Mouse (Mus musculus) bone marrow macrophage, adult 2 months (primary cell): ENCODE results near the gene Gm10577. TPM values are rescaled to one million over a fixed set of nuclear protein-coding genes. Genes with fewer than 3 reads are reported as not detected.

Experiments
- H3K27ac ChIP-seq: 2 replicates; pipeline ENCODE4 v1.5.1; 2012; ENCODE audit warnings: low read depth, low read length; ENCODE audit not compliant: insufficient read depth
- H3K4me1 ChIP-seq: 2 replicates; pipeline ENCODE4 v1.6.1; 2012; ENCODE audit warnings: low read length; ENCODE audit not compliant: control insufficient read depth, insufficient read depth
- H3K4me3 ChIP-seq: 2 replicates; pipeline ENCODE4 v1.5.1; 2012; ENCODE audit warnings: mild to moderate bottlenecking, low read length, moderate library complexity; ENCODE audit not compliant: insufficient read depth
- CTCF ChIP-seq: IDR thresholded peaks from 2 replicates; pipeline ENCODE4 v1.5.1; 2012; ENCODE audit warnings: low read depth, mild to moderate bottlenecking, low read length, moderate library complexity
- POLR2A ChIP-seq: IDR thresholded peaks from 2 replicates; pipeline ENCODE4 v1.6.1; 2012; ENCODE audit warnings: mild to moderate bottlenecking, low read depth, low read length, borderline replicate concordance
- polyA plus RNA-seq: library from polyadenylated mRNA; stranded (reverse); fragments of >200 nt; gene quantifications from 2 replicates; pipeline ENCODE4 v1.2.4, GENCODE M21; 2012; ENCODE audit not compliant: missing spikeins, insufficient read depth, insufficient read length

Gm10577 gene
- polyA plus RNA-seq, 1 experiment, result not detected

DNA sequence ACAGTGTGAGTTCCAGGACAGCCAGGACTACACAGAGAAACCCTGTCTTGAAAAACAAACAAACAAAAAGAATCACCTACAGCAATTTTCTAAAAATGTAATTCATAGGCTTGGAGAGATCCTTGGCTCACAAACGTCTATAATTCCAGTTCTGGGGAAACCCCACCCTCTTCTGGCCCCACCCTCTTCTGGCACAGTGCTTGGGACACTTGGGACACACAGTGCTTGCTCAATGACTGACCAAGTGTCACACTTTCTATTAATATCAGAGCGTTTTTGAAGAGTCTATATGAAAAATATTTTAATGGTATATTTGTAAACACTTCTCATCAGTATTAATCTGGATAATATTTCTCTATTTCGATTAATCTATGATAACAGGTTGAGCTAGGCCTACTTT, 12.6 kb upstream of the Gm10577 start:
- no peak overlapping the region for H3K4me3 ChIP-seq
- H3K27ac ChIP-seq, result no peak overlapping the region
- TF ChIP-seq CTCF, result no peak
- no peak for TF ChIP-seq POLR2A
- no peaks in the 10 kb centered on the region for H3K4me1 ChIP-seq

DNA sequence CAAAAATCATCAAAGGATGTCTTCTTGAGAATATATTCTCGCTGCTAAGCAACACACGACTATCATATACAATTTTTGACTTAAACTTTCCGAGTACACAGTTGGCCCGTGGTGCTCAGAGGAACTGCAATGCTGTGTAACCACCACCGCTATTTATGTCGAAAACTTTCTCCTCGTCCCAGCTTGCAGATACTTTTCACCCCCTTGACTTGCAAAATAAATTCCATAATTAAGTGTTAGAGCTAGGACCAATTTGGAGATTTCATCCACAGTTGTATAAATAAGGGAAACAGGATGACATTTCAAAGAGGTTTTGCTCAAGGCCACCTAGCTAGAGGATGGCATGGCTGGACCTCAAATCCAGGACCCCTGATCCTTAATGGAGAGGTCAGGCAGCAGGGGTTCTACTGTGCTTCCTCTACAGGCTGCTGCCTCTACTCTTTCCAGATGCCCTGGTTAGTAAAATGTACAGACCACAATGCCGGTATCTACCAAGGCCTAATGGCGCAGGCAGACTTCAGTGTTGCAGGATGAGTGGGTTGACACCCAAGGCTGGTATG, 7.4 kb upstream of the Gm10577 start:
- Histone ChIP-seq H3K4me1 (no peaks in the 10 kb centered on the region), H3K4me3 (no peak overlapping the region), H3K27ac (no peak overlapping the region)
- TF ChIP-seq POLR2A (no peak), CTCF (no peak)

DNA sequence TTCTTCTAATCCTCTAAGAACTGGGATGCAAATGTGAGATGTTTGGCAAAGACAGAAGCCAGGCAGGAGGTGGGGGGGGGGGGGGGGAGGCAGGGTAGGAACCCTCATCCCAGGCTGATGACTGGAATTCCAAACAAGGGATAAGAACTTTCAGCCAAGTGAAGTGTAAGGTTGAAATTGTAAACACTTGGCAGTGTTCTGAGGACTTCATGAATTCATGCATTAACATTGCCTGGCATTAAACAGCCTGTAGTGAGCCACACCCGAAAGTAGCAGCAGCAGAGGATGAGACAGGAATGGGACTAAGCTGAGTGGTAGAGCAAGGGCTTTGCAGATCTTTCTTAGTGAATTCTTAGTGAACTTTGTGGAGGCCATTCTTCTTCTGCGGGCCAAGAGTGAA, 6.5 kb upstream of the Gm10577 start:
- no peaks in the 10 kb centered on the region for H3K4me1 ChIP-seq
- no peak overlapping the region for H3K4me3 ChIP-seq
- TF ChIP-seq CTCF (no peak), POLR2A (no peak)
- H3K27ac ChIP-seq, result no peak overlapping the region

DNA sequence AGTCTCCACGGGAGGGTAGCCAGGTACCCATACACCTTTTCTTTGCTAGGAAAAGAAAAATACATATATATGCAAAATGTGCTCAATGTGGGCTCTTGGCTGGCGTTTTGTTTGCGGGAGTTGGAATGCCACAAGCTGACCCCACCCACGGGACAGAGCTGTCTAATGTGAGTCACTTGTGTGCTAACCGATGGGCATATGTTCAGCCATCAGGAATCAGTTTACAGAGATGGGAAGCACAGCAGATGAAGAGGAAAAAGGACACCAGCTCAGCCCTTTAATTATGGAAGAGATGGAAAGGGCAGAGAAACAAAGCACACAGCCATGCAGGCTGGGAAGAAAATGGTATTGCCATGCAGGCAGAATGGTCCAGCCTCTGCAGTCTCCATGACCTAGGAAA, 6.1 kb upstream of the Gm10577 start:
- no peak overlapping the region for H3K4me3 ChIP-seq
- TF ChIP-seq CTCF, result no peak
- no peaks in the 10 kb centered on the region for H3K4me1 ChIP-seq
- H3K27ac ChIP-seq, result no peak overlapping the region

DNA sequence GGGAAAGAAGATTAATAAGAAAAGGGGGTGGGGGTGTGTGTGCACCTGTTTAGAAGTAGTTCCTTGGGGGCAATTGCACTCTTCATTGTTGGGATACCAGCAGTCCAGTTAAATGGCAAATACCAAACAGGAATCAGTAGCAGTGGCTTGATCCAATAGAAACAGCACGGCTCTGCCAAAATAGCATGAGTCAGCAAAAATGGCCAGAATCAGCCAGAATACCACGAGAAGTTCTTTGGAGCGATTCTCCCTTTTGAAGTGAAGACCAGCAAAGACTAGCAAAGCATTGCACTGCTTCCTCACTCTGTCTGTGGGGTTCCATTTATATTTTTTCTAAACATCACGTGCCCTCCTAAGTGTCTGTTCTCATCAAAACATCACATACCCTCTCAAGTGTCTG, 2.7 kb downstream of the Gm10577 start:
- Histone ChIP-seq H3K4me1 (no peaks in the 10 kb centered on the region), H3K27ac (no peak overlapping the region), H3K4me3 (no peak overlapping the region)
- TF ChIP-seq CTCF, result no peak
- no peak for TF ChIP-seq POLR2A

DNA sequence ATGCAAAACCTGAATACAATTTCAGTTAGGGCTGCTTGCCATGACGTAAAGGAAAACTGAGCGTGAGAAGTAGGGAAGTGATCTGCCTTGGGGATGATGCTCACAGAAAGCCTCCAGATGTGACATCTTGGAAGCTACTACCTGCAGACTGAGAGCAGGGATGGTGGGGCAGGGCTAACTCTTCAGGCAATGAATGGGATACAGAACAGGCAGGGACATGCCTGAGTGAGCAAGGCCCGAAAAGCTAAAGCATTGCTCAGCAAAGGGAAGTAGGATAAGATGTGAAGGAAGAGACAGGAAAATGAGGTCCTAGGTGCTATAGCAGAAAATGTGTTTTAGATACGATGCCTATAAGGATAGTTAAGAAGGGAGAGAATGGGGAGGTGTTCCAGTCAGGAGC, 11.4 kb downstream of the Gm10577 start:
- no peaks in the 10 kb centered on the region for H3K4me1 ChIP-seq
- no peak for TF ChIP-seq CTCF
- no peak for TF ChIP-seq POLR2A

DNA sequence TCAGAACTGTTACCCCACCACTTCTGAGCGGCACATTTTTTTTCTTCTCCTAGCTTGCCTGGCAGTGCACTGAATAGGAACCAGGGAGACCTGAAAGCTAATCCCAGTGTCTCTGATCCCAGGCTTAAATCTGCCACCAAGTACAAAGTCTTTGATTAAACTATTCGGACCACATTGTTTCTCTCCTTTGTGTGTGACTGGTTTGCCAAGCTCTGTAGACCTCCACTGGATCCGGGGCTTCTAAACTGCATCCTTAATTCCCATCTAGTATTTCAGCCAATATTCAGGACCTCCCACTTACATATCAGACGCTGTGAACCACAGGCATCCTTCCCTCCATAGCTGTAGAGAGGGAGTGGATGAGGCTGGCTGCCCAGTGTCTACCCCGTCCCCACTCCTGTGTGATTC, 12.1 kb downstream of the Gm10577 start:
- TF ChIP-seq CTCF (no peak), POLR2A (no peak)
- H3K4me3 ChIP-seq, result no peak overlapping the region
- H3K27ac ChIP-seq, result no peak overlapping the region
- H3K4me1 ChIP-seq, result no peaks in the 10 kb centered on the region

More for the DNA sequence above, 11.4 kb downstream of the Gm10577 start:
- H3K27ac ChIP-seq, result no peak overlapping the region
- H3K4me3 ChIP-seq, result no peak overlapping the region

DNA sequence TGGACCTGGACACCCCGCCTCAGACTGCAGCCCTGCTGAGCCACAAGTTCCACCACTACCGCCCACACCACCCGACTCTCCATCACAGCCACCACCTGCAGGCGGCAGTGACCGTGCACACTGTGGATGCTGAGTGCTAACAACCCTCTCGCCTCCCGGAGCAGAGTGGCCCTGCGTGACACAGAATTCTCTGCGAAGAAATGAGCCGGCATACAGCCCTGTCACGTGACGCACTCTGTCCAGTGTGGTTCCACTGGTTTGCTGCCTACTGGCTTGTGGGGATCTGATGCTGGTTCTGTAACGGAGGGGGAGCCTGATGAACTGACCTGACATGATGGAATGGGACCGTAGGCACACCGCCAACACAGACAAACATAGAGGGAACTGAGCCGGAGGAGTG, 17.5 kb downstream of the Gm10577 start:
- H3K27ac ChIP-seq, result no peak overlapping the region
- no peak for TF ChIP-seq CTCF
- no peak overlapping the region for H3K4me3 ChIP-seq
- H3K4me1 ChIP-seq, result no peaks in the 10 kb centered on the region

DNA sequence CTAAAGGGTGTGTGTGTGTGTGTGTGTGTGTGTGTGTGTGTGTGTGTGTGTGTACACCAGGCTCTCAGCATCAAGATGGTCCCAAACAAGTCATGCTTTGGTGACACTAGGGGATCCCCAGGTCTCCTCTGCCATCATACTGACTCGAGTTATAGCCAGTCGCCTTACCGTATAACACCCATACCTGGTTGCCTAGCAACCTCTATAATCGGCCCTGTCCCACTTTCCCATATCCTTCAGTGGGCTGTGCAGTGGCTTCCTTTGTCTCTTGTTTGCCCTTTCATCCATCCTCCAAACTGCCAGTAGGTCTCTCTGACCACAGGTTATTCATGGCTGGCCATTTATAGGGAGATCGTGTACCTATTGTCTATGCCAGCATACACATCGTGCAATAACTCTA, 19.4 kb downstream of the Gm10577 start:
- Histone ChIP-seq H3K4me3 (no peak overlapping the region), H3K4me1 (no peaks in the 10 kb centered on the region), H3K27ac (no peak overlapping the region)
- TF ChIP-seq POLR2A (no peak), CTCF (no peak)

DNA sequence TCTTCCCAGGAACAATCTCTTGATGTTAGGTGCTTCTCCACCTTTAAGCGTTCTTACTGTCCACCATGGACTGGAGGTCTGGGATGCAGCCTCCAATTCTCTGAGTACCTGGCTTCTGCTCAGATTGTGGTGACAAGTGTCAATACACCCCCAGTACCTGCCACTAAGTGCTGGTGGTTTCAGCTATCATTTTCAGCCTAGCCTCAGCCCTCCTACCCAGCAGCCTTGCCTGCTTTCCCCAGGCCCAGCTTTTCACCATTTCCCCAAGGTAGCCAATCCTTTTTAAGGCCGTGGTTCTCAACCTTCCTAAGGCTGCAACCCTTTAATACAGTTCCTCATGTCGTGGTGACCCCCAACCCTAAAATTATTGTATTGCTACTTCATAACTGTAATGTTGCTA, 19.9 kb downstream of the Gm10577 start:
- TF ChIP-seq POLR2A (no peak), CTCF (no peak)
- H3K4me3 ChIP-seq, result no peak overlapping the region
- no peaks in the 10 kb centered on the region for H3K4me1 ChIP-seq
- no peak overlapping the region for H3K27ac ChIP-seq

DNA sequence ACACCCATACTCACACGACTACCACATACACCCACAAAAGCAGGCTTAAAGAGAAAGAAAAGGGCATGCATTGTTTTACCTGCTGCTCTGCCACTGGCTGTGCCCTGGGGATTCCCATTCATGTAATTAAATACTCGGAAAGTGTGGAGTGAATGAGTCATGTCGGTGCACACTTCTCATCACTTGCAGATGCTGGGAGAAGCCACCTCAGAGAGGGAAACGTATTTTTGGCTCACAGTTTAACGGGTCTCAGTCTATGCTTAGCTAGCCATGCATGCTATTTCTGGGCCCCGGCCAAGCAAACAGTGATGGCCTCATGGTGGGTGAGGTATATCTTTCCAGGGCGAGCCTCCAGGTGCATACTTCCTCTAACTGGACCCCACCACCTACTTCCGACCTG, 21.6 kb downstream of the Gm10577 start:
- no peak overlapping the region for H3K27ac ChIP-seq
- no peak overlapping the region for H3K4me3 ChIP-seq
- TF ChIP-seq POLR2A (no peak), CTCF (no peak)
- no peaks in the 10 kb centered on the region for H3K4me1 ChIP-seq
